Mouse (Mus musculus) limb, embryonic 15.5 days (tissue): Measurements from ENCODE around the gene Olfr1458. TPM values are rescaled to one million over a fixed set of nuclear protein-coding genes. Genes with fewer than 3 reads are reported as not detected.

ENCODE experiments used
- ATAC-seq: fragments of 200-750 bp; cut with Nextera tagmentation; 2 replicates; pipeline ENCODE4 v1.8.0; 2017; ENCODE audit warnings: low read depth, moderate TSS enrichment; ENCODE audit not compliant: insufficient number of reproducible peaks, low FRiP score, low TSS enrichment
- H3K27ac ChIP-seq: fragments of 300-500 bp; sonication (generic); 2 replicates; pipeline ENCODE4 v1.5.1; 2015; ENCODE audit warnings: moderate library complexity, mild to moderate bottlenecking, inconsistent platforms
- H3K27me3 ChIP-seq: fragments of 300-500 bp; sonication (generic); 2 replicates; pipeline ENCODE4 v1.6.1; 2015; ENCODE audit warnings: inconsistent platforms
- H3K36me3 ChIP-seq: fragments of 300-500 bp; sonication (generic); 2 replicates; pipeline ENCODE4 v1.6.1; 2015; ENCODE audit warnings: inconsistent platforms
- H3K4me1 ChIP-seq: fragments of 300-500 bp; sonication (generic); 2 replicates; pipeline ENCODE4 v1.6.1; 2015; ENCODE audit warnings: inconsistent platforms
- H3K4me2 ChIP-seq: fragments of 300-500 bp; sonication (generic); 2 replicates; pipeline ENCODE4 v1.6.1; 2015; ENCODE audit warnings: mild to moderate bottlenecking, inconsistent platforms
- H3K4me3 ChIP-seq: fragments of 300-500 bp; sonication (generic); 2 replicates; pipeline ENCODE4 v1.5.1; 2015; ENCODE audit warnings: mild to moderate bottlenecking, inconsistent platforms
- H3K9ac ChIP-seq: fragments of 300-500 bp; sonication (generic); 2 replicates; pipeline ENCODE4 v1.6.1; 2015; ENCODE audit warnings: inconsistent platforms
- H3K9me3 ChIP-seq: fragments of 300-500 bp; sonication (generic); 2 replicates; pipeline ENCODE4 v1.6.1; 2016; ENCODE audit warnings: inconsistent platforms
- WGBS: fragments of 180-500 bp; shearing (Covaris S2); methylation state at CpG from one replicate; pipeline ENCODE4 v1.1.7; 2015; 5-methylcytosine and 5-hydroxymethylcytosine counted together
- polyA plus RNA-seq: library from polyadenylated mRNA; unstranded; fragments of >200 nt; fragmentation: Nextera tagmentation; extraction: Ambion mirVana; gene quantifications from 2 replicates; pipeline ENCODE4 v1.2.1, GENCODE M21; 2015

Olfr1458 gene
- polyA plus RNA-seq, result not detected in 2 replicates

- Histone ChIP-seq H3K4me3 (no peak within 1 kb of the TSS), H3K36me3 (no peaks in the 10 kb centered on the region), H3K4me1 (no peaks in the 10 kb centered on the region), H3K27ac (no peak within 1 kb of the TSS), H3K9me3 (no peaks in the 10 kb centered on the region), H3K9ac (no peak within 1 kb of the TSS), H3K4me2 (no peak within 1 kb of the TSS), H3K27me3 (no peaks in the 10 kb centered on the region)
- 87% methylated on average over 3 of the region's 3 CpGs for WGBS
- ATAC-seq, result no peak
These were observed at the start of gene Olfr1458 for GRCm38 (mm10) chr19:13106675-13107074. Olfr1458 (minus strand) TSS chr19:13106775.

DNA sequence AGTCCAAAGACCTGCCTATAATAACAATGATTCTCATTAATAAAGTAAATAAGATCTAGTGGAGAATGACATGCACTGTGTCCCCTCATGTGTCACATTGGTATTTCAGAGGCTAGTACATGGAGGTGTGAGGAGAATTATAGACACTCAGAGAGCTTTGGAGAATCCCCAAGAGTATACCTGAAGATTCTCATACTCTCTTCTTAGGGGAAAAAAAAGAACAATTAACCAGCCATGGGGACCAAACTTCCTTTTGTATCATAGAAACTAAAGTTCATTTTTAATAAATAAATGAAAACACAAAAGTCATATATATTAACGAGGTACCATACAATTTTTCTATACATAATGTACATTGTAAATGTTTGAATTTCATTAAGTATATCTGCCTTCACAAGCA is 42.9 kb upstream of the Olfr1458 start, which contains the start of gene Olfr1459:
Gene Olfr1459, minus strand, starts transcription at position 101 of the 400 bp plus-strand sequence.
- Histone ChIP-seq H3K27me3 (no peaks in the 10 kb centered on the region), H3K4me1 (no peaks in the 10 kb centered on the region), H3K9me3 (no peaks in the 10 kb centered on the region), H3K36me3 (no peaks in the 10 kb centered on the region), H3K4me2 (no peak within 1 kb of the TSS), H3K9ac (no peak within 1 kb of the TSS), H3K27ac (no peak within 1 kb of the TSS), H3K4me3 (no peak within 1 kb of the TSS)
- WGBS, result 68% methylated on average over 1 of the region's 1 CpGs
- no peak for ATAC-seq

DNA sequence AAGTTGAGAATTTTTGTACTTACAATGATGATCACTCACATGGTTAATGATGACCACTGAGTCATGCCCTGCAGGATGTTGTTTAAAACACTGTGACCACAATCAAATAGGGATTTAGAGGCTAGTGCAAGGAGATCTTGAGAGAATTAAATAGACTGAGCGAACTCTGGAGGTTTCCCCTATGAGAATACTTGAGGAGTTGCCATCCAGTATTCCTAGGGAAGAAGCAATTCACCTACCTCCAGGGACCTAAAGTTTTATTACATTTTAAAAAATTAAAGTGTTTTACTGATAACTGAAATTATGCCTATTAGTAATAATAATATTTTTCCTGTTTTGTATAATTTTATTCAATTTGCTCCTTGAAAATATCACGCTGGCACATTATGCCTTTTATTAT is 8.8 kb downstream of the Olfr1458 start, which contains the start of gene Olfr1457:
Gene Olfr1457, minus strand, starts transcription at position 101 of the 400 bp plus-strand sequence.
- ATAC-seq, result no peak
- H3K4me3 ChIP-seq, result no peak within 1 kb of the TSS
- H3K4me1 ChIP-seq, result no peaks in the 10 kb centered on the region

GRCm38 (mm10) chr19:13093908-13094307 is 12.7 kb downstream of the Olfr1458 start:
- Histone ChIP-seq H3K9ac (no peak overlapping the region), H3K27ac (no peak overlapping the region), H3K4me3 (no peak overlapping the region), H3K4me2 (no peak overlapping the region), H3K36me3 (no peaks in the 10 kb centered on the region), H3K9me3 (no peaks in the 10 kb centered on the region), H3K4me1 (no peaks in the 10 kb centered on the region), H3K27me3 (no peaks in the 10 kb centered on the region)
- no peak for ATAC-seq
- 76% methylated on average over 1 of the region's 1 CpGs for WGBS

More for the DNA sequence above, 8.8 kb downstream of the Olfr1458 start, which contains the start of gene Olfr1457:
- Histone ChIP-seq H3K9me3 (no peaks in the 10 kb centered on the region), H3K27ac (no peak within 1 kb of the TSS), H3K27me3 (no peaks in the 10 kb centered on the region), H3K9ac (no peak within 1 kb of the TSS), H3K36me3 (no peaks in the 10 kb centered on the region), H3K4me2 (no peak within 1 kb of the TSS)
- WGBS, result 73% methylated on average over 2 of the region's 2 CpGs

GRCm38 (mm10) chr19:13060310-13060709 is 46.3 kb downstream of the Olfr1458 start, which contains the start of gene Olfr1454:
Olfr1454 (plus strand) TSS chr19:13060610.
- ATAC-seq, result no peak
- Histone ChIP-seq H3K27me3 (no peaks in the 10 kb centered on the region), H3K4me3 (no peak within 1 kb of the TSS), H3K27ac (no peak within 1 kb of the TSS), H3K9ac (no peak within 1 kb of the TSS), H3K4me1 (no peaks in the 10 kb centered on the region), H3K9me3 (no peaks in the 10 kb centered on the region), H3K4me2 (no peak within 1 kb of the TSS), H3K36me3 (no peaks in the 10 kb centered on the region)
- 70% methylated on average over 2 of the region's 2 CpGs for WGBS

Other genes with a start within 250 kb of the Olfr1458 start
- gene Olfr1444, start 249.5 kb downstream of the Olfr1458 start, polyA plus RNA-seq, result not detected in 2 replicates
- gene Olfr1445, start 222.9 kb downstream of the Olfr1458 start, polyA plus RNA-seq, result not detected in 2 replicates
- gene Olfr1446, start 213.3 kb downstream of the Olfr1458 start, polyA plus RNA-seq, result not detected in 2 replicates
- gene Olfr1447, start 203.0 kb downstream of the Olfr1458 start, polyA plus RNA-seq, result not detected in 2 replicates
- not detected in 2 replicates for gene Olfr1448, start 182.4 kb downstream of the Olfr1458 start, polyA plus RNA-seq
- not detected in 2 replicates for gene Olfr1449, start 175.9 kb downstream of the Olfr1458 start, polyA plus RNA-seq
- not detected in 2 replicates for gene Olfr1450, start 156.5 kb downstream of the Olfr1458 start, polyA plus RNA-seq
- gene Olfr1451, start 111.8 kb downstream of the Olfr1458 start, polyA plus RNA-seq, result not detected in 2 replicates
- gene Olfr1453, start 78.4 kb downstream of the Olfr1458 start, polyA plus RNA-seq, result not detected in 2 replicates
- gene Olfr1454, start 46.2 kb downstream of the Olfr1458 start, polyA plus RNA-seq, result not detected in 2 replicates
- gene Olfr1457, start 8.9 kb downstream of the Olfr1458 start, polyA plus RNA-seq, result not detected in 2 replicates
- gene Olfr1459, start 42.8 kb upstream of the Olfr1458 start, polyA plus RNA-seq, result not detected in 2 replicates
- gene Olfr1461, start 56.2 kb upstream of the Olfr1458 start, polyA plus RNA-seq, result not detected in 2 replicates
- gene Olfr1462, start 79.0 kb upstream of the Olfr1458 start, polyA plus RNA-seq, result not detected in 2 replicates
- gene Olfr1463, start 124.6 kb upstream of the Olfr1458 start, polyA plus RNA-seq, result not detected in 2 replicates
- not detected in 2 replicates for gene Olfr1465, start 208.8 kb upstream of the Olfr1458 start, polyA plus RNA-seq
- gene Olfr1466, start 232.1 kb upstream of the Olfr1458 start, polyA plus RNA-seq, result not detected in 2 replicates